Mouse (Mus musculus) bone marrow macrophage, adult 2 months (primary cell): Measurements from ENCODE around the gene Sall1.

Experiments
- CTCF ChIP-seq: IDR thresholded peaks from 2 replicates; pipeline ENCODE4 v1.5.1; 2012; ENCODE audit warnings: low read depth, mild to moderate bottlenecking, low read length, moderate library complexity
- POLR2A ChIP-seq: IDR thresholded peaks from 2 replicates; pipeline ENCODE4 v1.6.1; 2012; ENCODE audit warnings: mild to moderate bottlenecking, low read depth, low read length, borderline replicate concordance

DNA sequence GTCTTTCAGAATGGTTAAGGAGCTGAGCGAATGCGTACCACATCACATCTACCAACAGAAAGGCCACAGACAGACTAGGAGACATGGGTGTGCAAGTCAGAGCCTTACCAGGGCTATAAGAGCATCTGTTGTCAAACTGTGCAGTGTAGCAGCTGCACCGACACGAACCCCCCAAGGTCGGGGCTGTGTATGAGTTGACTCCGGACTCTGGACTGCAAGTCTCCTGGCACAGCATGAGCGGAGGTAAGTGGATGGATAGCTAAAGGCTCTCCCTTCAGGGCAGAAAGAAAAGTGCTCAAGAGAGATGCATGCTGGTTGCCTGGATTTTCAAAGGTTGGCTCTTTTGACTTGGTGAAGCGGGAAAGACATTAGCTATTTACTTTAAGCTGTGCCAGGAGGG, 16.8 kb upstream of the Sall1 start:
- no peak for TF ChIP-seq CTCF
- no peak for TF ChIP-seq POLR2A
